ENCODE assay signal across 9 mouse cellular contexts in genomic region chr8:3330662-3331061, GRCm38 (mm10). TPM values are rescaled to one million over a fixed set of nuclear protein-coding genes. Genes with fewer than 3 reads are reported as not detected.
DNase-seq lines count a peak whose midpoint lies in the region; ATAC-seq and TF ChIP-seq lines count a peak whose summit lies in the region.
"Had no signal": no experiment of that assay in that cellular context is flagged by ENCODE, and none has a peak within 500 bp of the region (broad histone marks: within the 10 kb centered on the region; RNA-seq: fewer than 3 reads in every experiment).

No protein-coding gene starts in this region.

- TF ChIP-seq CTCF in layer of hippocampus, adult 2 months (conservative IDR thresholded peaks at IDR 0.05), result peak; percentile 77

- peak; percentile 55; the same call in 1 of the 2 replicates for ATAC-seq in forebrain, embryonic 13.5 days
- ATAC-seq in midbrain, embryonic 13.5 days, result 0 out of 2 replicates have a peak, but pooled peaks have one; percentile 63

- no peaks in the 10 kb centered on the region for H3K36me3 ChIP-seq in forebrain, embryonic 13.5 days (ENCODE audit: poor library complexity, severe bottlenecking)
- H3K36me3 ChIP-seq in midbrain, embryonic 13.5 days, result no peaks in the 10 kb centered on the region

- H3K4me3 ChIP-seq in layer of hippocampus, adult 2 months, result no peak overlapping the region
- no peak overlapping the region for H3K4me3 ChIP-seq in forebrain, embryonic 13.5 days
- H3K4me3 ChIP-seq in midbrain, embryonic 13.5 days (replicated peaks), result no peak overlapping the region
- H3K4me3 ChIP-seq: megakaryocyte, embryonic 14.5 days had no signal

- WGBS in forebrain, embryonic 13.5 days, result 51% methylated on average over 6 of the region's 6 CpGs
- 47% methylated on average over 6 of the region's 6 CpGs for WGBS in midbrain, embryonic 13.5 days

- DNase-seq in layer of hippocampus, adult 2 months (ENCODE audit: low spot score in 2 of 2), result peak; percentile 29 to 64
- DNase-seq in layer of hippocampus, adult 9-11 months, result no peak
- peak; percentile 78 for DNase-seq in ES-CJ7 (ENCODE audit: low read depth, low spot score)
- DNase-seq in brain, adult 2 months (ENCODE audit: low read depth, low spot score), result peak; percentile 77
- DNase-seq in layer of hippocampus, adult 9-10 months (ENCODE audit: low spot score), result peak; percentile 57
- no peak for DNase-seq in urinary bladder, postnatal 36 days (ENCODE audit: low spot score in 2 of 2)

- no peak overlapping the region for H3K4me2 ChIP-seq in forebrain, embryonic 13.5 days
- no peak overlapping the region for H3K4me2 ChIP-seq in midbrain, embryonic 13.5 days (replicated peaks)

- H3K4me1 ChIP-seq in forebrain, embryonic 13.5 days, result no peaks in the 10 kb centered on the region
- no peaks in the 10 kb centered on the region for H3K4me1 ChIP-seq in midbrain, embryonic 13.5 days (replicated peaks)

- no peak overlapping the region for H3K27ac ChIP-seq in layer of hippocampus, adult 2 months
- no peak overlapping the region for H3K27ac ChIP-seq in forebrain, embryonic 13.5 days
- H3K27ac ChIP-seq in midbrain, embryonic 13.5 days, result no peak overlapping the region

- no peaks in the 10 kb centered on the region for H3K9me3 ChIP-seq in forebrain, embryonic 13.5 days (replicated peaks)
- no peaks in the 10 kb centered on the region for H3K9me3 ChIP-seq in midbrain, embryonic 13.5 days
- H3K9me3 ChIP-seq: megakaryocyte, embryonic 14.5 days had no signal

- no peaks in the 10 kb centered on the region for H3K27me3 ChIP-seq in forebrain, embryonic 13.5 days
- H3K27me3 ChIP-seq in midbrain, embryonic 13.5 days, result no peaks in the 10 kb centered on the region
- H3K27me3 ChIP-seq: megakaryocyte, embryonic 14.5 days had no signal

- no peak overlapping the region for H3K9ac ChIP-seq in forebrain, embryonic 13.5 days
- H3K9ac ChIP-seq in midbrain, embryonic 13.5 days (replicated peaks), result no peak overlapping the region

RNA-seq across cellular contexts. Expression of gene A430078G23Rik, which starts 22.6 kb away (rescaled TPM):
- total RNA-seq in layer of hippocampus, adult 2 months (2021), result not detected
- polyA plus RNA-seq in forebrain, embryonic 13.5 days (2015; fragmentation: Nextera tagmentation; extraction: Ambion mirVana), result 0.23 TPM in 1 of 2 replicates, not detected in the other
- not detected in 2 replicates for polyA plus RNA-seq in midbrain, embryonic 13.5 days (2015; fragmentation: Nextera tagmentation; extraction: Ambion mirVana)

RNA-seq across cellular contexts. Expression of gene Insr, which starts 51.2 kb away (rescaled TPM):
- total RNA-seq in layer of hippocampus, adult 2 months (2021), result 10 to 100 TPM; 51.6 to 53.9 TPM
- polyA plus RNA-seq in forebrain, embryonic 13.5 days (2015; fragmentation: Nextera tagmentation; extraction: Ambion mirVana), result 51.3 and 53.5 TPM in 2 replicates
- polyA plus RNA-seq in midbrain, embryonic 13.5 days (2015; fragmentation: Nextera tagmentation; extraction: Ambion mirVana), result 53.9 and 58.6 TPM in 2 replicates

Comparison
In these comparisons a context has a peak if more than half of its experiments do, and no peak if none do; other contexts are left out.
1. DNase-seq: peak in layer of hippocampus, adult 2 months (2 of 2), ES-CJ7 (single experiment), brain, adult 2 months (single experiment) and layer of hippocampus, adult 9-10 months (single experiment); none in layer of hippocampus, adult 9-11 months (single experiment) and urinary bladder, postnatal 36 days (0 of 2).